Mouse (Mus musculus) neural tube, embryonic 11.5 days (tissue): ENCODE measurements at regions not wholly inside any gene's neighbourhood (a gene's known extent, or its start where the extent isn't known, plus 50 kb on each side); places are given as distances from the start of the nearest gene placed in this dataset.
A peak's percentile ranks its signal among the peaks of the same experiment; 100 is the strongest.

Source experiments
- ATAC-seq: fragments of 200-750 bp; cut with Nextera tagmentation; 2 replicates; pipeline ENCODE4 v1.8.0; 2017; ENCODE audit warnings: moderate number of reproducible peaks, mild to moderate bottlenecking, moderate TSS enrichment, moderate library complexity; ENCODE audit not compliant: insufficient read depth, low FRiP score, low TSS enrichment
- DNase-seq: peaks from one replicate; pipeline ENCODE4 v3.0.0-alpha.2; 2015; ENCODE audit warnings: low spot score
- H3K27ac ChIP-seq: fragments of 300-500 bp; sonication (generic); 2 replicates; pipeline ENCODE4 v1.5.1; 2014; ENCODE audit warnings: low read depth, mild to moderate bottlenecking, low read length
- H3K27me3 ChIP-seq: fragments of 300-500 bp; sonication (generic); 2 replicates; pipeline ENCODE4 v1.6.1; 2014; ENCODE audit warnings: mild to moderate bottlenecking, low read length, mixed read lengths; ENCODE audit not compliant: control insufficient read depth, insufficient read depth
- H3K36me3 ChIP-seq: fragments of 300-500 bp; sonication (generic); 2 replicates; pipeline ENCODE4 v1.6.1; 2014; ENCODE audit warnings: mild to moderate bottlenecking, low read length, moderate library complexity, mixed read lengths; ENCODE audit not compliant: control insufficient read depth, insufficient read depth
- H3K4me1 ChIP-seq: fragments of 300-500 bp; sonication (generic); 2 replicates; pipeline ENCODE4 v1.6.1; 2014; ENCODE audit warnings: low read length, mixed read lengths; ENCODE audit not compliant: control insufficient read depth, insufficient read depth
- H3K4me2 ChIP-seq: fragments of 300-500 bp; sonication (generic); 2 replicates; pipeline ENCODE4 v1.6.1; 2014; ENCODE audit warnings: low read depth, mild to moderate bottlenecking, moderate library complexity
- H3K4me3 ChIP-seq: fragments of 300-500 bp; sonication (generic); 2 replicates; pipeline ENCODE4 v1.5.1; 2014; ENCODE audit warnings: low read depth, low read length
- H3K9ac ChIP-seq: fragments of 300-500 bp; sonication (generic); 2 replicates; pipeline ENCODE4 v1.6.1; 2014; ENCODE audit warnings: mild to moderate bottlenecking, low read length
- H3K9me3 ChIP-seq: fragments of 300-500 bp; sonication (generic); 2 replicates; pipeline ENCODE4 v1.6.1; 2016; ENCODE audit warnings: low read length; ENCODE audit not compliant: control insufficient read depth
- WGBS: fragments of 180-500 bp; shearing (Covaris S2); extraction: QIAGEN DNeasy Blood & Tissue Kit; methylation state at CpG from one replicate; pipeline ENCODE4 v1.1.7; 2014; 5-methylcytosine and 5-hydroxymethylcytosine counted together

DNA sequence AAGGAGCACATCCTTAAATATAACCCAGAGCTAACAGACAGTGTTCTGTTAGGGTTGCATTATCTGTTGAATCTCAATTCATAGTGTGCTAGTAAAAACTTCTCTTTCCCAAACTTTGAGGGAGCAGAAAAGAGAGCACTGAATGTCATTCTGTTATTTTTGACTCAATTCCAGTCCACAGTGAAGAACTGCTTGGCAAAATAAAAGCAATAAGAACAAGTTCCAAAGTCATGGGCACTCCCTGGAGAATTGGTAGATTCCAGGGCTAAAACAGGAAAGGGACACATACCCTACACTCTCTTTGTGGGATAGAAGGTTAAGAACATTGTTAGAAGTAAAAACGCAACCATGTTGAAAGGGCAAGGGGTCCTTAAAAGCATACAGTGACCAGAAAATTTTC, 253.6 kb upstream of the Zpld1 start:
- no peaks in the 10 kb centered on the region for H3K27me3 ChIP-seq
- no peaks in the 10 kb centered on the region for H3K9me3 ChIP-seq
- no peaks in the 10 kb centered on the region for H3K4me1 ChIP-seq
- H3K36me3 ChIP-seq: no peaks in the 10 kb centered on the region
- ATAC-seq: no peak
- no peak overlapping the region for H3K4me3 ChIP-seq
- WGBS: 98% methylated on average over 1 of the region's 1 CpGs
- no peak overlapping the region for H3K4me2 ChIP-seq
- H3K9ac ChIP-seq: no peak overlapping the region
- no peak for DNase-seq
- H3K27ac ChIP-seq: no peak overlapping the region

DNA sequence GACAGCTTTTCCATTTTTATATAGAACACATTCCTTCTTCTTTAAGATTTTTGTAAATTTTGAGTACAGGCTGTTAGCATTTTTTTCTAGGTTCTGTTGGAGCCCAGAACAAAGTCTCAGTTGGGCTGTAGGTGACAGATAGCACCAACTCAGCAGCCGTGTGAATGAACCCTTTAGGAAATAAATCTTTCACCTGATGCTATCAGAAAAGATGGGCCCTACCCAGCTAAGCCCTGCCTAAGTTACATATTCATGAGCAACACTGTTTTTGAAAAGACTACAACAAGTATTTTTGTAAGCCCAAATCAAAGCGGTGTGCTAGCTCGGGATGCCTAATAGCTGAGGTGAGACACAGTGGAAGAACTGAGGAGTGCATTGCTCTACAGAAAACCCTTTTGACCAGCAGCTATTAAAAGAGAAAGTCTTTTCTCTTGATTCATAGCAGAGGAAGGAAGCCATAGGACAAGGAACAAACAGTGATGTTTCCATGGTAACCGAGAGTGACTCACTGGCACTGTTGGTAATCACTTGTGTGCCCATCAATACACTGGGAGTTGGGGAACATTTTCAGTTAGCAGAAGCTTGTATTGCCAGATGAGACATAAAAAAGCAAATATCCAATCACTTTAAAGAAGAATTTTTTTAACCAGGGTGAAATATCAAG, 253.0 kb upstream of the Zpld1 start:
- H3K27me3 ChIP-seq: no peaks in the 10 kb centered on the region
- H3K36me3 ChIP-seq: no peaks in the 10 kb centered on the region
- no peaks in the 10 kb centered on the region for H3K4me1 ChIP-seq
- no peak overlapping the region for H3K27ac ChIP-seq
- H3K9me3 ChIP-seq: no peaks in the 10 kb centered on the region
- peak; percentile 70 for ATAC-seq
- H3K4me3 ChIP-seq: no peak overlapping the region
- no peak for DNase-seq
- no peak overlapping the region for H3K9ac ChIP-seq
- 57% methylated on average over 4 of the region's 4 CpGs for WGBS
- H3K4me2 ChIP-seq: no peak overlapping the region

GRCm38 (mm10) chr16:55547095-55547494, 249.3 kb upstream of the Zpld1 start:
- DNase-seq: no peak
- Histone ChIP-seq H3K9me3 (no peaks in the 10 kb centered on the region), H3K36me3 (no peaks in the 10 kb centered on the region), H3K9ac (no peak overlapping the region), H3K27me3 (no peaks in the 10 kb centered on the region), H3K4me1 (no peaks in the 10 kb centered on the region), H3K4me2 (no peak overlapping the region), H3K4me3 (no peak overlapping the region), H3K27ac (no peak overlapping the region)
- no peak for ATAC-seq
- 99% methylated on average over 2 of the region's 2 CpGs for WGBS

GRCm38 (mm10) chr16:55540336-55541015, 242.7 kb upstream of the Zpld1 start:
- Histone ChIP-seq H3K27ac (no peak overlapping the region), H3K9me3 (no peaks in the 10 kb centered on the region), H3K9ac (no peak overlapping the region), H3K36me3 (no peaks in the 10 kb centered on the region), H3K4me2 (no peak overlapping the region), H3K4me3 (no peak overlapping the region), H3K4me1 (no peaks in the 10 kb centered on the region), H3K27me3 (no peaks in the 10 kb centered on the region)
- ATAC-seq (no peak), DNase-seq (no peak)
- WGBS: 91% methylated on average over 3 of the region's 3 CpGs

- no peak overlapping the region for H3K27ac ChIP-seq
- no peaks in the 10 kb centered on the region for H3K4me1 ChIP-seq
- DNase-seq: no peak
- WGBS: 77% methylated on average over 1 of the region's 1 CpGs
- H3K36me3 ChIP-seq: no peaks in the 10 kb centered on the region
- H3K9ac ChIP-seq: no peak overlapping the region
- H3K4me3 ChIP-seq: no peak overlapping the region
- H3K27me3 ChIP-seq: no peaks in the 10 kb centered on the region
- H3K4me2 ChIP-seq: no peak overlapping the region
- no peaks in the 10 kb centered on the region for H3K9me3 ChIP-seq
- no peak for ATAC-seq
Measured at GRCm38 (mm10) chr16:55539179-55539578, 241.4 kb upstream of the Zpld1 start.

GRCm38 (mm10) chr16:55537548-55537947, 239.8 kb upstream of the Zpld1 start:
- Histone ChIP-seq H3K36me3 (no peaks in the 10 kb centered on the region), H3K4me2 (no peak overlapping the region), H3K9me3 (no peaks in the 10 kb centered on the region), H3K4me3 (no peak overlapping the region), H3K4me1 (no peaks in the 10 kb centered on the region), H3K9ac (no peak overlapping the region), H3K27ac (no peak overlapping the region), H3K27me3 (no peaks in the 10 kb centered on the region)
- ATAC-seq (no peak), DNase-seq (no peak)
- WGBS: 89% methylated on average over 5 of the region's 5 CpGs

- 89% methylated on average over 3 of the region's 3 CpGs for WGBS
- Histone ChIP-seq H3K36me3 (no peaks in the 10 kb centered on the region), H3K27ac (no peak overlapping the region), H3K4me1 (no peaks in the 10 kb centered on the region), H3K4me3 (no peak overlapping the region), H3K27me3 (no peaks in the 10 kb centered on the region), H3K9ac (no peak overlapping the region), H3K4me2 (no peak overlapping the region), H3K9me3 (no peaks in the 10 kb centered on the region)
- no peak for ATAC-seq
- no peak for DNase-seq
Measured at GRCm38 (mm10) chr16:55532686-55533085, 234.9 kb upstream of the Zpld1 start.

DNA sequence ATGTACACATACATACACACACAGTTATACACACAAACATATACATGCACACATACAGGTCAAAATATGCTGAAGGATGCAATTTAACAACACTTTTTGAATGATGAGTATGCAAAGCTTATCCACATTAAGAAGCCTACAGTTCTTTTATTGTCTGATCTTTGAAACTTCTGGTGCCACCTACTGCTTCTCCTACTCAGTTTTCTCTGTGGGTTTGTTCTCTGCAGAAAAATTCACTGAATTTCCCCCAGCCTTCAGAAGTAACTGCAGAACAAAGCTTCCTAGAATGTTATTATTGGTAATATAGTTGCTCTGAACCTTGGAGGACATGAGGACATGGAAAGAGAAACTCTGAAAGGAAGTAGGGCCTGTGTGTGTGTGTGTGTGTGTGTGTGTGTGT, 233.1 kb upstream of the Zpld1 start:
- Histone ChIP-seq H3K27ac (no peak overlapping the region), H3K4me1 (no peaks in the 10 kb centered on the region), H3K27me3 (no peaks in the 10 kb centered on the region), H3K4me2 (no peak overlapping the region), H3K9me3 (no peaks in the 10 kb centered on the region), H3K4me3 (no peak overlapping the region), H3K36me3 (no peaks in the 10 kb centered on the region), H3K9ac (no peak overlapping the region)
- ATAC-seq (no peak), DNase-seq (no peak)

GRCm38 (mm10) chr16:55527680-55528079, 229.9 kb upstream of the Zpld1 start:
- ATAC-seq: no peak
- no peak overlapping the region for H3K4me3 ChIP-seq
- WGBS: 91% methylated on average over 5 of the region's 5 CpGs
- no peak overlapping the region for H3K9ac ChIP-seq
- no peaks in the 10 kb centered on the region for H3K36me3 ChIP-seq
- no peak for DNase-seq
- no peaks in the 10 kb centered on the region for H3K27me3 ChIP-seq
- H3K27ac ChIP-seq: no peak overlapping the region
- no peak overlapping the region for H3K4me2 ChIP-seq
- H3K9me3 ChIP-seq: no peaks in the 10 kb centered on the region
- no peaks in the 10 kb centered on the region for H3K4me1 ChIP-seq
